Comparison of ENCODE assay signal across 8 mouse cellular contexts in the genomic region with DNA sequence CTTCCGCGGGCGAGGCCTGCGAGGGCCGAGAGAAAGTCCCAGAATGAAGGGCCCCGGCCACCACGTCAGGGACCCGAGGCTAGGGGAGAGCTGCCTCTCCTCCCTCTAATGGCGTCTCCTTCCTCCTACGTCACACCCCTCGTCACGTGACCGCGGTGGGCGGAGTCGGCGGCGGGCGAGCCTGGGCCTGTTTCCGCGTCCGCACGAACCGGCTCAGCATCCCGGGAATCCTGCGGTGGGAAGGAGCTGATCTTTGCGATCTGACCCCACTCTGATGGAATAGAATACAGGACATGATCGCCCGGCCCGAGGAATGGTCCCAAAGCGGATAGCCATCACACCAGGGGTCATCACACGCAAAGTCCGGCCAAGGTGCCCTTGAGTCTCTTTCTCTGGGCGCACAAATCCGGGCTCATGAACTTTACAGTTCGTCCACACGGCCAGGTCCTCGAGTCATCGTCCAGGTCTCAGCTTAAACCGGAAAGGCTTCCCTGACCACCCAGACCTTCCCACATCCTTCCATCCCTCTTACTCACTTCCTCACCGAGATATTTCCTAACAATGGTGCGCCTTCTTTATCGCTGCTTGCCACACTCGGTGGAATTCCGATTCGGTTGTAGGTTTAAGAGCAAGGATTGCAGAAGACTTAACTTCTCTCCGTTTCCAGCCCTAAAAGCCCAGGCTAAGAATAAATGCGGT. TPM values are rescaled to one million over a fixed set of nuclear protein-coding genes. Genes with fewer than 3 reads are reported as not detected.
A peak's percentile ranks its signal among the peaks of the same experiment; 100 is the strongest.
DNase-seq lines count a peak whose midpoint lies in the region; ATAC-seq and TF ChIP-seq lines count a peak whose summit lies in the region.

Rab21 (minus strand) TSS at position 122 of the 699 bp plus-strand sequence.

- peak within 1 kb of the TSS; percentile 75 for H3K4me2 ChIP-seq in heart, embryonic 11.5 days
- peak within 1 kb of the TSS; percentile 73 for H3K4me2 ChIP-seq in kidney, embryonic 16.5 days (replicated peaks; ENCODE audit: low read depth, low read length)
- H3K4me2 ChIP-seq in myocyte (ENCODE audit: low read depth) = peak within 1 kb of the TSS; percentile 94

- H3K79me2 ChIP-seq in liver, adult 2 months (ENCODE audit: control insufficient read depth, insufficient read depth, low read length) = peaks cover 31% of the 10 kb centered on the region
- H3K79me2 ChIP-seq in myocyte (ENCODE audit: control insufficient read depth, insufficient read depth) = peaks cover 46% of the 10 kb centered on the region

- H3K27me3 ChIP-seq in heart, embryonic 11.5 days (ENCODE audit: control insufficient read depth, insufficient read depth, low read length) = no peaks in the 10 kb centered on the region
- no peaks in the 10 kb centered on the region for H3K27me3 ChIP-seq in kidney, embryonic 16.5 days (ENCODE audit: insufficient read depth, low read length)
- no peaks in the 10 kb centered on the region for H3K27me3 ChIP-seq in liver, adult 2 months (ENCODE audit: control insufficient read depth, insufficient read depth, low read length)
- no peaks in the 10 kb centered on the region for H3K27me3 ChIP-seq in myocyte (ENCODE audit: control insufficient read depth, insufficient read depth, insufficient read length)
- H3K27me3 ChIP-seq in splenic B cell, adult 2 months (ENCODE audit: control insufficient read depth, insufficient read depth, low read length, poor library complexity, severe bottlenecking) = no peaks in the 10 kb centered on the region

- WGBS in heart, embryonic 11.5 days (ENCODE audit: insufficient replicate concordance) = under 1% methylated on average over 43 of the region's 48 CpGs
- under 1% methylated on average over 41 of the region's 48 CpGs for WGBS in kidney, embryonic 16.5 days
- WGBS in liver, adult 2 months = 1% methylated on average over 48 of the region's 48 CpGs

- peak; percentile 99 to 100 for DNase-seq in B cell, adult 2 months
- peak; percentile 95 for DNase-seq in brain, adult 2 months (ENCODE audit: low read depth, low spot score)
- DNase-seq in liver, adult 2 months (ENCODE audit: extremely low read depth, low read depth, low spot score) = peak; percentile 68
- DNase-seq in splenic B cell, adult 2 months (ENCODE audit: low read depth, low spot score) = peak; percentile 94

- no peaks in the 10 kb centered on the region for H3K9me3 ChIP-seq in heart, embryonic 11.5 days (replicated peaks; ENCODE audit: control insufficient read depth, low read length)
- H3K9me3 ChIP-seq in kidney, embryonic 16.5 days (ENCODE audit: low read length) = no peaks in the 10 kb centered on the region

- no peak for TF ChIP-seq CTCF in liver, adult 2 months (IDR thresholded peaks at IDR 0.05; ENCODE audit: low read depth, low read length)

- peak within 1 kb of the TSS; percentile 95 for H3K9ac ChIP-seq in heart, embryonic 11.5 days (ENCODE audit: low read depth, low read length)
- H3K9ac ChIP-seq in kidney, embryonic 16.5 days (replicated peaks; ENCODE audit: low read length) = peak within 1 kb of the TSS; percentile 99
- H3K9ac ChIP-seq in liver, adult 2 months (ENCODE audit: low read depth, low read length) = peak within 1 kb of the TSS; percentile 90

- peaks cover 29% of the 10 kb centered on the region for H3K4me1 ChIP-seq in heart, embryonic 11.5 days (ENCODE audit: control insufficient read depth, insufficient read depth, low read length)
- H3K4me1 ChIP-seq in kidney, embryonic 16.5 days (ENCODE audit: insufficient read depth, low read length) = peaks cover 41% of the 10 kb centered on the region
- H3K4me1 ChIP-seq in liver, adult 2 months (ENCODE audit: control insufficient read depth, insufficient read depth, low read length) = peaks cover 27% of the 10 kb centered on the region

- H3K27ac ChIP-seq in heart, embryonic 11.5 days (ENCODE audit: low read depth, low read length) = peak within 1 kb of the TSS; percentile 98
- peak within 1 kb of the TSS; percentile 94 for H3K27ac ChIP-seq in kidney, embryonic 16.5 days (ENCODE audit: low read length)
- peak within 1 kb of the TSS; percentile 86 for H3K27ac ChIP-seq in liver, adult 2 months (replicated peaks; ENCODE audit: insufficient read depth, low read depth, low read length)

- H3ac ChIP-seq in myocyte (ENCODE audit: control insufficient read depth, insufficient read length) = peak within 1 kb of the TSS; percentile 44

- peak within 1 kb of the TSS; percentile 95 for H3K4me3 ChIP-seq in heart, embryonic 11.5 days (ENCODE audit: low read depth, low read length)
- peak within 1 kb of the TSS; percentile 99 for H3K4me3 ChIP-seq in kidney, embryonic 16.5 days (ENCODE audit: low read length)
- peak within 1 kb of the TSS; percentile 66 for H3K4me3 ChIP-seq in liver, adult 2 months (ENCODE audit: insufficient read depth, low read depth, low read length)
- peak within 1 kb of the TSS; percentile 76 for H3K4me3 ChIP-seq in myocyte

- peak; percentile 92 for ATAC-seq in erythroblast, adult 5-6 weeks (replicated peaks; ENCODE audit: low FRiP score, poor library complexity, severe bottlenecking)
- ATAC-seq in heart, embryonic 11.5 days (replicated peaks; ENCODE audit: insufficient number of reproducible peaks, low FRiP score, low TSS enrichment) = peak; percentile 89
- ATAC-seq in kidney, embryonic 16.5 days (ENCODE audit: low FRiP score, low TSS enrichment) = peak; percentile 93

- TF ChIP-seq POLR2A in liver, adult 2 months (IDR thresholded peaks at IDR 0.05; ENCODE audit: extremely low read depth, insufficient read depth, low read length) = peak; percentile 83
- peak; percentile 96 for TF ChIP-seq POLR2A in myocyte (IDR thresholded peaks at IDR 0.05; ENCODE audit: insufficient read length, low read depth)

- H3K36me3 ChIP-seq in heart, embryonic 11.5 days (ENCODE audit: control insufficient read depth, insufficient read depth, low read length) = no peaks in the 10 kb centered on the region
- H3K36me3 ChIP-seq in kidney, embryonic 16.5 days (ENCODE audit: insufficient read depth, low read length) = no peaks in the 10 kb centered on the region
- H3K36me3 ChIP-seq in liver, adult 2 months (ENCODE audit: control insufficient read depth, insufficient read depth, low read length) = no peaks in the 10 kb centered on the region
- no peaks in the 10 kb centered on the region for H3K36me3 ChIP-seq in myocyte (ENCODE audit: control insufficient read depth, insufficient read depth)
- H3K36me3 ChIP-seq in splenic B cell, adult 2 months (ENCODE audit: control insufficient read depth, insufficient read depth, low read length, poor library complexity, severe bottlenecking) = no peaks in the 10 kb centered on the region; the same call in 1 of the 2 replicates

TF ChIP-seq in myocyte, 11 proteins besides CTCF, POLR2A, EP300 and RAD21:
- no peak for TF ChIP-seq MAX (IDR thresholded peaks at IDR 0.05; ENCODE audit: low read depth)
- no peak for TF ChIP-seq REST (IDR thresholded peaks at IDR 0.05; ENCODE audit: insufficient read depth, insufficient read length)
- TF ChIP-seq TCF3 (IDR thresholded peaks at IDR 0.05; ENCODE audit: insufficient read length, low read depth) = no peak
- peak in 1 of 3 experiments; percentile 2 for TF ChIP-seq MYOG (IDR thresholded peaks at IDR 0.05; ENCODE audit: control insufficient read depth in 1 of 3, insufficient read depth in 1 of 3, insufficient read length in 2 of 3, low read depth in 2 of 3)
- TF ChIP-seq E2F4 (IDR thresholded peaks at IDR 0.05; ENCODE audit: insufficient read depth) = no peak
- peak; percentile 62 for TF ChIP-seq SRF (IDR thresholded peaks at IDR 0.05; ENCODE audit: control insufficient read depth, insufficient read length, low read depth)
- peak in 1 of 3 experiments; percentile 13 for TF ChIP-seq MYOD1 (IDR thresholded peaks at IDR 0.05; ENCODE audit: control insufficient read depth in 1 of 3, insufficient read length in 2 of 3, low read depth in 2 of 3)
- TF ChIP-seq TCF12 (IDR thresholded peaks at IDR 0.05; ENCODE audit: insufficient read depth, poor library complexity, severe bottlenecking) = no peak
- 0 out of 2 replicates have a peak, but pooled peaks have one; percentile 38 for TF ChIP-seq CEBPB (IDR thresholded peaks at IDR 0.05; ENCODE audit: insufficient read depth, poor library complexity, severe bottlenecking)
- peak; percentile 98 for TF ChIP-seq USF1 (IDR thresholded peaks at IDR 0.05; ENCODE audit: low read depth)
- peak; percentile 97 for TF ChIP-seq POLR2AphosphoS2 (IDR thresholded peaks at IDR 0.05; ENCODE audit: insufficient read length, low read depth)

RNA-seq across cellular contexts. Expression of gene Rab21, which starts in this region (rescaled TPM):
- 28.2 and 38.2 TPM in 2 replicates for total RNA-seq in erythroblast, adult 5-6 weeks (2015; ENCODE audit: low replicate concordance)
- 18.9 and 31.2 TPM in 2 replicates for total RNA-seq in erythroblast, adult 5-6 weeks (2017; ENCODE audit: low replicate concordance)
- 10.1 and 10.3 TPM in 2 replicates for polyA plus RNA-seq in heart, embryonic 11.5 days (2014; fragmentation: Nextera tagmentation; extraction: Ambion mirVana)
- 4.7 and 4.9 TPM in 2 replicates for polyA plus RNA-seq in kidney, embryonic 16.5 days (2015; fragmentation: Nextera tagmentation; extraction: Ambion mirVana)
- 14.7 and 16.5 TPM in 2 replicates for total RNA-seq in liver, adult 2 months (2014; rRNA removed)
- 18.0 and 19.0 TPM in 2 replicates for polyA plus RNA-seq in liver, adult 2 months (2012; rRNA removed)
- polyA plus RNA-seq in myocyte (2012; fragmentation: generic; extraction: Trizol) = 16.9 TPM

Comparison
In these comparisons a context has a peak if more than half of its experiments do, and no peak if none do; other contexts are left out.
1. Peak in every context shown above with its lines: DNase-seq, ATAC-seq, H3K4me3 ChIP-seq and H3K27ac ChIP-seq.